Mouse (Mus musculus): ENCODE measurements around the gene Fmn2.
A peak's percentile ranks its signal among the peaks of the same experiment; 100 is the strongest.

The Fmn2 gene

DNA sequence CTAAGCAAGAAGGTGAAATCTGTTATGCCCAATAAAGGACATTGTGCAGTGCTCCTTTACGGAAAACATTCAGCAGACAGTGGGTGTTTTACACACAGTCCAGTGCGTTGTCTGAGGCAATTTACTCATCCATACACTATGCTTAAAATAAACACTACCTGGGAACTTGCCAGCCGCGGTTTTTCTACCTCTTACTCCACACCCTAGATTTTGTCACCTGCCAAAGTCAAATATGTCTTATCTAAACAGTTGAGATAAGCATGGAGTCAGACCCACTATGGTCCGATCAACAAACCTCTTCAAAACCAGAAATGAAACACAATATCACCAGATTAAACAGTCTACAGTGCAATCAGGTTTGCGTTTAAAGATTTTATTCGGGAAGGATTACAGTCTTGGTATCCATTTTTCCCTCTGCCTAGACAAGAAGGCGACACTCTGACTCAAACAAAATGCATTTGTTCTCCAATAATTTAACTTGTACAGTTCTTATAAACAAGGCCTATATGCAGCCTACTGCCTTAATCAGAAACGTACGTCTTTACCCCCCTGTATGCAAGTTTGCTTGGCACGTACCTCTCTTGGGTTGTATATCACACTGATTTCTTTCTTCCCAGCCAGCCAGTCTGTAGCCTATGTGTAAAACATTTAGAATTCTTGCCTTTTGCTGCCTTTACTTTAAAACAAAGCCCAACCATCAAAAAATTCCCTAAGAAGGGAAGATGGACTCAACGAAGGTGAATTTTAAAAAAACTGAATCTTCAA is 158.0 kb downstream of the Fmn2 start:
- no peak for DNase-seq (ENCODE audit: low read depth, low spot score)

DNA sequence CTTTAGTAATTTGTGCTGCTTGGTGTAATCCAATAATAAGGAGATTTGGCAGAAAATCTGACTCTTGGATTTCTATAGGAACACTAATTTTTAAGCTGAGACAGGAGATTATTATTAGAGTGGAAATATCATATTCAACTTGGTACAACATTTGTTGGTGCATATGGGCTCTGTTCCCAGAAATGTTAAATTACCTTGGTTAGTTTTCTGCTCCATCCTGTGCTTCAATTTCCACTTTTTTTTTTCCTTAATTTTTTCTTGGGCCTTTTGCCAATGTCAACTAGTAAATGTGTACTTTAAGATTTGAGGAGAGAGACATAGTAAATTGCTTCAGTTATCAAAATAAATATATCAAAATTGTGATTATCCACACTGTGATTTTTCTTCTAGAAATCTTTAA is 163.5 kb downstream of the Fmn2 start:
- DNase-seq (ENCODE audit: low read depth, low spot score) = no peak

DNA sequence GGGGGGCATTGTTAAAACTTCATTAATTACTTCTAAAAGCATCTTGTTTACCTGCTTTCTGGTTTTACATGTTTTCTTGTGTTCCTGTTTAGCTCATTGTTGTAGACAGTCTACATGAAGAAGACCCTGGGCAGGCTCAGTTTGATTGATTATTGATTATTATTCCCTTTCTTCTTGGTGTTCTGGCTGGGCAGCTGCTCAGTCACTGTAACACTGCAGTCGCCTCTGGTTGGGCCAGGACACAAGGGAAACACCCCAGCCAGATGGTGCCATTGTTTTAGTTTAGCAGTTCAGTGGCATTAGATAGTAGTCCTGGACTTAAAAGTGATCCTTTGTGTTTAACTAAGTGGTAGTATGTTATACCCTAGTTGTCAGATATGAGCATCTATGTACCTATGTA is 167.5 kb downstream of the Fmn2 start:
- no peak for DNase-seq (ENCODE audit: low read depth, low spot score)

DNA sequence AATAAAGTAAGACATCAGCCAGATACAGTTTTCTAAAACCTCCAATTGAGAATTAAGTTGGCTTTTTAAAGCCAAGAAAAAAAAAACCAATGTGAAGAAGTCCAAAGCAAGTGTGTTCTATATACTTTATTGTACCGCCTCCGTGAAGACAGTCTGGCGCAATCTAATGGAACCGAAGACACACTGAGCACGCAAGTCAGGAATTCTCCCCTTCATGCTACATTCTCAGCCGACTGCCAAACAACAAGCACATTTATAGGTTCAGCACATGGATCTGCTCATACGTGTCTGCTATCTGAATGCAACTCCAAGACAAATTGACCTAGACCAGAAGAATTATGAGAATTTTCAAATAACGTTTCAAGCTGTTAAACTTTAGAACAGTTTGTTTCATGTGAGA is 169.2 kb downstream of the Fmn2 start:
- no peak for DNase-seq (ENCODE audit: low read depth, low spot score)

DNA sequence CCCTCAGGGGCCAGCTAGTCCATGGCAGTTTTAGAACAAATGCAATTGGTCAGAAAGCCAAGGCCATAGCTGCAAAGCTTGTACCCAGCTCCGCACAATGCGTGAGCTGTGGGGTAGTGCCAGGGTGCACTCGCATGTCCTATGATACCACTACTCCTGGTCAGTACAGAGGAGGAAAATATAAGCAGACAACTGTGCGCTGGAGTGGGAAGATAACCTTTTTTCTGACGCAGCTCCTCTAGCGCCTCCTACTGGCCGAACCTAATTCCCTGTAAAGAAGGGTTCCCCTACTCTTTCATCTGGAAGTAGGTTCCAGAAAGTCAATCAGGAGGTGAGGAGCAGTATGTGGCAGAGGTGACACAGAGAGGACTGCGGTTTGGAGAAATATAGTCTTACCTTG is 173.0 kb downstream of the Fmn2 start:
- DNase-seq (ENCODE audit: low read depth, low spot score) = peak; percentile 6

DNA sequence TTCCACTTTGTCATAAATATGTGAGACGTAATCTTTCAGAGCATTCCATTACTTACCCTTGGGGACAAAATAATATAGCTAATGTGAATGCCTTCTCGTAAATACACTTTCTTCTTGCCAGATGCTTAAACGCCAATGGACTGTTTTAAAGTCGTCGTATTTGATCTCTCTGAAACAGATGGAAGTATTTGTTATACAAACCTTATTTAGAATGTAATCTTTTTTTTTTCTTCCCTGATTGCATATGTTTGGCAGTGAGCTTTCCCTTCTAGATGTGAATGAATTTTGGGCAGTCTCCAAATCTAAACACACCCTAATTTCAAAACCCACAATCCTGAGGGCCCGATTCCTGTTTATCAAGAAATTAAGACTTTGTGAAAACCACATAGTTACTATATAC is 173.7 kb downstream of the Fmn2 start:
- DNase-seq (ENCODE audit: low read depth, low spot score) = no peak

DNA sequence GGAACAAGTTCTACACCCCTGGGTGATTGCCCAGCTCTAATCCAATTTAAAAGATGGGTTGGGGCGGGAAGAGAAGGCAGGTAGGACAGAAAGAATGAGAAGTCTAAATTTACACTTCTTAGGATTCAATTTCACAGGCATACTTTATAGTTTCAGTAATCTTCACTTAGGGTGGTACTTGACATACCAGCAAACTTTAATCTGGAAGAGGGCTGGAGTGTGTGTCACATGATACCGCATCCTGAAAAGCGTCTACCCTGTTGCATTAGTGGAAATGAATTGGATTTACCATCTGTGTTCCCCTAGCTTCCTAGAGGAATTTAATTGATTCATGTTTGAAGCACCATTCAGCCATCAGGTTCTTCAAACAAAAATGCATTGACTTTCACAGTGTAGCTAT is 174.6 kb downstream of the Fmn2 start:
- no peak for DNase-seq (ENCODE audit: low read depth, low spot score)

DNA sequence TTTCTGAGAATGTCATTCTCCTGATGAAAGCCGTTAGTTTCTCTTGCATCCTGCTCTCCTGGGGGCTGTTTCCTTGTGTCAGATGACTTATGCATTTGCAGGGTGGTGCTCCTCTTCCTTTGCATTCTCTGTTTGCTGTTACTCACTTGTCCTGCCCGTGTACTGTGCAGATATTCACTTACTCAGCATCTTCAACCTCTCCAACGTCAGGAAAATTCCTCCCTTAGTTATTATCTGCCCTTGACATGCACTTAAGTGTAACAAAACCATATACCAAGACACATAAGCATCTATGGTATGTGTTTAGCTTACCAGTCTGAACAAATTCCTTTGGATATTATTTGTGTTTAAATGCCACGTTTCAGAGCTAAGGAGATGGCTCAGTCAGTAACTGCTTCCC is 175.6 kb downstream of the Fmn2 start:
- DNase-seq (ENCODE audit: low read depth, low spot score) = no peak

DNA sequence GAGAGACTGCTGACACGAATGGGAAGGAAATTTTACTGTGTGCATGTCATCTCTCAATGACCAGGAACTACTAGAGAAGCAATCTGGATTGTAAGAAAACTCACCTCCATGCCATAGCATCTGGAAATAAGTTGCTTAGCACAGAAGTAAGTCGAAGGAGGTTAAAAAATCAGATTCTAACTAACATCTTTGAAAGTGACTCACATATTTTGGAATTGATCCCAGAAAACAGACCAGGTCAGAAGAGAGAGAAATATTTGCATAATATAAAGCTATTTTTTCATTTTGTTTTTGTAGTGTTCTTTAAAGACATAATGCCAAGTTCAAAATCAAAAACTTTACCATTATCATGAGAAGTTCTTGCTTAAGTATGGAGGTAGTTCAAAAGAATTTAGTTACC is 187.7 kb downstream of the Fmn2 start:
- DNase-seq (ENCODE audit: low read depth, low spot score) = no peak

DNA sequence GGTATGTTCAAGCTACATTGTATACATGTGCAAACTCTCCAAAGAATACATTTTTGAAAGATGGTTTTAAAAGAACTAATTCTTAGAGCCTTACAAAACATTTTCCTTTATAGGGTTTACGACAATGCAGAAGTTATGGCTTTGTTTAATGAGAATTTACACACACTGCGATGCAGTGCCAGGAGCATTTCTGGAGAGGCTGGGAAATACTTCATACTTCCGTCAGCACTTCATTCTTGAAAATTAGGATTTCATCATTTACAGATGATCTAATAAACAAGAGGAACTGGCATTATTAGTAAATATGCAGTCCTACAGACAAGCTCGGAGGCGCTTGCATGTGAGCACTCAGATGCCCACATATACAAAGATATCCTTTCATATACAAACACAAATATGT is 199.2 kb downstream of the Fmn2 start:
- no peak for DNase-seq (ENCODE audit: low read depth, low spot score)

DNA sequence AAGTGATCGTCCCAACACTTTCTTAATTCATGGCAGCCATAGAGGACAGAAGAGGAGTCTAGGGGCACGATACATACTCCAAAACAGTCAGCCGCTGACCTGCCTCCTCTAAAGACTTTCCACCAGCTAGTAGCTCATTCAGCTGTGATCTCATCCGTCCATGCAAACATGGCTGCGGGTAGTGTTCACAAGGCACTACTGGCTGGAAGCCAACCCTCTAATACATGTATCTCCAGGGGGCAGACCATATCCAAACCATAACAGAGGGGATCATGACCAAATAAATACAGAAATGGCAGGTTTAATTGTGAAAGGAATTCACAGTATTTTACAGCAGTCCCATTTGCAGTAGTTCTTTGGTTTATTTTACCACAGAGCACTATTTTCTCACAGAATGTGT is 200.2 kb downstream of the Fmn2 start:
- DNase-seq (ENCODE audit: low read depth, low spot score) = no peak

DNA sequence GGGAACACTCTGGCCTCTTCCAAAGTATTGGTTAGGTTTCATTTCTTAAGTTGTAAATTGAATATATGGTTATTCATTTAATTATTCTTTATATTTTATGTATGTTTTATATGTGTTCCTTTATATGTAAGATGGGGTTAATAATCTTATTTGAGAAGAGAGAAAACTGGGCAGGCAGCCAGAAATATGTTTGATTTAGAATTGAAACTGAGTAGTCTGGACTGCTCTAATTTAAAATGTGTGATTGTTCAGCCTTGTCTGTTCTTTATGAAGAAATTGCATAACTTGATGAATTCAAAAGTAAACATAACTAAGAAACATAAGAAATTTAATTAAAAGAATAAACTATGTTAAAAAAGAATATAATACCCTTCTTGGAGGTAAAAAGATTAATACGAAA is 202.3 kb downstream of the Fmn2 start:
- no peak for DNase-seq (ENCODE audit: low read depth, low spot score)

DNA sequence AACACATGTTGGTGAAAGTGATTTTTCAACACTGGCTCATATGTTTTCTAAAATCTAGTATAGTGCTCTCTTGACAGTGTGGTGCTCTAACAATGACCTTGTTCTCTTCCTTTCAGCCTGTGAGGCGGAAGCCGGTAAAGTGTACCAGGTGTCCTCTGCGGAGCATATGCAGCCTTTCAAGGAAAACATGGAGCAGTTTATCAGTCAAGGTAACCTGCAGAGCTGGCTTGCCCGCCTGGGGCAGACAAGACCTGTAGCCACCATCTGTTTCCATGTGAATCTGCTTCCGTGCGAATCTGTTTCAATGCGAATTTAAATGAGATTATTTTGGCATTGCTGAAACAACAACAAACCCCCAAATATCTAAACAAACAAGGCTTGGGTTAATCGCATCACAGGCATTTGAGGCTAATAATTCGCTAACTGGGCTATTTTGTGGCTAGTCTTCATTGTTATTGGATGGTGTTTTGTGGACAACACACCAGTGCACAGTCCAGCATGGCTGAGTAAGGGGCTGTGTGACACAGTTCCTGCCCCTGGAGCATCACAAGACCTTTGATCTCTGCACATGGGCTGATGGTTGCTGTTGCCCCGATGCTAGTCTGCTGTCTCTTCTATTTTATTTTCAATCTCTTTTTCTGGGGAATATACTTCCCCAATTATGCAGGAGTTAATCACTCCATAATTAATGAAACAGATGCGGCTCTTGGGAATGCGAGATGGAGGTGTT is 218.3 kb downstream of the Fmn2 start:
- no peak for DNase-seq (ENCODE audit: low read depth, low spot score)

DNA sequence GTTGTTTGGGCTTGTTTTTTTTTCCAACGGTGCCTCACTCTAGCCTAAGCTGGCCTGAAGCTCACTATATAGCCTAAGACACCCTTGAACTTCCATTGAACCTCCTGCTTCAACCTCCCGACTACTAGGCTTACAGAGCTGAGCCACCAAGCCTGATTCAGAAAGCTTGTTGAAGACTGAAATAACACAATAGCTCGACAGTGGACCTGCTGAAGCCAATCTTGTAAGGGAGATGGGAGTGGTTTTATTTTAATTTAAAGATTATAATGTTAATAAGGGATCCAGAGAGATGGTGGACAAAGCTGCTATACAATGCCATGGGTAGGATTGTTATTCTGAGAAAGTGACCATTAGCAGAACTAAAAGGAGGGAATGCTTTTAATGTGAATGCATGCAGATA is 227.1 kb downstream of the Fmn2 start:
- no peak for DNase-seq (ENCODE audit: low read depth, low spot score)

DNA sequence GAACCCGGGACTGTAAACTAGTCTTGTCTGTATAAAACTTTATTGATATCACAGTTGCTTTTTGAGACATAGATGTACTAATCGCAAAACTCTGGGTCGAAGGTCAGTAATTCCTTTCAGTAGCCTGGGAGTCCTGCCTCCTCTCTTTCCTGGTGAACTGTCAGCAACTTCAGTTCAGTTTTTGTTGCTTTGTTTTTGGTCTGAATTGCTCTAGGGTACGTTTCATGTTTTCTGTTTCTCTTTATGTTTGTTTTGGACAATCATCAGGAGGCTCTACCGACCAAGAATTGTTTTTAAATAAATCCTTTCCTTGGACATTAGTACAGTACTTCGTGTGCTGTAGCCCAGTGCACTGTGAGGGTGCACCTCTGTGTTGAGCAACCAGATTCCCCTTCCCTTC is 231.1 kb downstream of the Fmn2 start:
- no peak for DNase-seq (ENCODE audit: low read depth, low spot score)

DNA sequence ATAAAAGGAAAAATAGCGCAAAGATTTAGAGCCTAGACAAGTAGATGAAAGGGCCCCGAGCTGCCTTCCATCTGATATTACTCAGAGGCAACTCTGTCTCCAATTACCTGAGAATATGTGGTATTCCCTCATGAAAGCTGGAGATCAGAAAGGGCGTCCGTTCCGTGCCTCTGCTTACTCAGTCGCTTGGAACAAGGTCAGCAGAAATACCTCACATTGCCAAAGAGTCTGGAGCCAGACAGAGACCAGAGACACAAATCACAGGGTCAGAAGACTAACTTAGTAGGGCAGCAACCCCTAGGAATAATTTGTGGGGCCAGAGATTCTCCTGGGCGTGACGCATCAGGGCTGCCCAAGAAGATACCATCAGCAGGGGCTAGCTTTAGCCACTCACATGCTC is 237.3 kb downstream of the Fmn2 start:
- DNase-seq (ENCODE audit: low read depth, low spot score) = no peak

DNA sequence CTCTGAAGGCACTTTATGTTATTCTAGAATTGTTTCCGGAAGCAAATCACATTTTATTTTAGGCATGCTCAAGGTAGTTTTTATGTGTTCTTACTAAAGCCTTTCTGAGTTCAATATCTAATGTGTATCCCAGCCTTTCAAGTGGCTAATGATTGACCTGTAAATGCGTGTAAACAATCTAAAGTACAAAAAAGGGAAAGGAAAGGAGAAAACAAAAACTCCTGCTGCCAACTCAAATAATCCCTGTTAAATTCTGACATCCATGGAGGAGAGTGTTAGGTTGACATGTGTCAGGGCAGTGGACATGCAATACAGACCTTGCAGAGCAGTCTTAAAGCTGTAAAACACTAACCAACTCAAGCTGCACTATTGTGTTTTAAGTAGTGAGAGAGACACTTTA is 241.0 kb downstream of the Fmn2 start:
- DNase-seq (ENCODE audit: low read depth, low spot score) = no peak

DNA sequence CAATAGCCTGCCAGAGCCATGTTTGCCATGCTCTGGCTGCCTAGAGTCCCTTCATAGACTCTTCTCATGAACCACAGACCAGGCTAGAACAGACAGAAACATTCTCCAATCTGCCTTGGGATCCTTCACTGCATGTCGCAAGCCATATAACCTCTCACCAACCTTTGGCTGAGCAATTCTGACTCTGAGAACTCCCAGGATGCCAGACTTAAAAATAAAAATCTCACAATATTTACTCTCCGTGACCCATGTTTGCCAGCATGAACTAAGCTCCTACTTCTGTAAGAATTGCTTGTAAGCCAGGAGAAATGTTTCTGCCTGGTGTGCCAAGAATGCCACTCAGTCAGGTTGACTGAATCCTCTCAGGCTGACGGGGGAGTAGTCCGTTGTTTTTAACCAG is 246.9 kb downstream of the Fmn2 start:
- no peak for DNase-seq (ENCODE audit: low read depth, low spot score)

DNA sequence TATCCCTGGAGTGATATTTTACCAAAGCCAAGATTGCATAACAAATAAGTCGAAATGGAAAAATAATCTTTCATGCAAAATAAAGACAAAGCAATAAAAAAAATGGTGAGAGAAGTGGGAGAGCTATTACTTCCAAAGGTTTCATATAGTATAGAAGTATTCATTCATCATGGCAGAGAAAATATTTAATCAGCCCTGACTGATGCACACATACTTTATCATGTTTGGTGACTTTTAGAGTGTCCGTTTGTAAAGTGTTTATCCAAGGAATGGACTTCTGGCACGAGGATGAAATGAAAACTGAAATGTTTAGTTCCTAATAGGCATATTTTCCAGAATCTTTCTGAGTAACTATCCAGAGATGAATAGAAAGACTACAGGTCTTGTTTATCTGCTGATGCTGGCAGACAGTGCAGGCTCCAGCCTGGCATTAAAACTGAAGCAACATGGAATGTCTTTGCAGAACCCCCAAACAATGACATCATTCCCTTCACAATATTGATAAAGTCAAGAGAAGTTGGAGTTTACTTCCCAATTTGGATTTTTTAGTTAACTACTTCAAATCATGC is 249.4 kb downstream of the Fmn2 start:
- DNase-seq (ENCODE audit: low read depth, low spot score) = no peak

DNA sequence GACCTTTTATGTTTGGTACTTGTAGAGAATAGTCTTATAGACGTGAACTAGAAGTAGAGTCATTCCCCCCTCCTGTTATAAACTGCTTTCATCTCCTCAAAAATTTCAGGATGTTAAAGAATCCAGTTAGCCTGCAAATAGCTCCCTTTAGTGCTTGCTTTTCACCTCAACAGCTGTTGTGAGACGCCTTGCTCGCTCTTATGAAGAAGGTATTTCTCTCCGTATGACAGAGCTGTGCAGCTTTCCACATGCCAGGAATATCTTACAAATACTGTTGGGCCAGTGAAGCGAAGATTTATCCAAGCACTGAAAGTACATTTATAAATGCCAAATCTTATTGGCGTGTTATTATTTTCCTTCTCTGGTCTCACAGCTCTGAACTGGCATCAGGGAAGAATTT is 257.7 kb downstream of the Fmn2 start:
- no peak for DNase-seq (ENCODE audit: low read depth, low spot score)

DNA sequence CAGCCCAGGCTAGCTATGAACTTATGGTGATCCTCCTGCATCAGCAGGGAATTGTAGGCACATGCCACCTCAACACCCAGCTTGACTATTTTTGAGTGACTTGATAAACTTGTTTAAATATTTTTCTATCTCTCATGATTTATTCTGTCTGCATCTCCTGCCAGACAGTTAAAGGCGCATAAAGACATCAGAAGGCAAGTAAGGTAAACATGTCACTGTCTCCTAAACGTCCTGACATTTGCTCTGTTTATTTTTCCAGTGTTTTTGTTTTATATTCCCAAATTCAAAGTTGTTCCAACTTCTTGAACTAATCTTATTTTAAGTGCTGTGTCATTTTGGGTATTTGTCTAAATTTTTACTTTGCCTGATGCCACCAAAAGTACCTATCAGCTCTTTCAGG is 264.1 kb downstream of the Fmn2 start:
- DNase-seq (ENCODE audit: low read depth, low spot score) = no peak

DNA sequence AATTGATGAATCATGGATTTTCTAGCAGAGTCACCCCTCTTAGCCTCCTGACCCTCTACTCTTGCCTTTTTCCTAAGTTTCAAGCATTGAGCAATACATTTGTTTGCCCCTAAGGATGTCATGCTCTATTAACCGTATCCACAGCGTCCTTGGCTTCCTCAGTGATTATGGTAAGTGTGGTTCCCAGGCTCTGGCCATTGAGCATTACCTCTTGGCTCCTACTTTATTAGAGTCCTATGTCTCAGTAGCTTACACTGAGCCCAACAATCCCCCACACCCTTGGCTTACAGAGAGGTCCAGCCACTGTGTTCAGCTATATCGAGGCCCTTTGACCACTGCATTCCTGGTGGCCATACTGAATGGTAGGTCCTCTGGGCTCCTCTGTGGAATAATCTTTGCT is 265.2 kb downstream of the Fmn2 start:
- no peak for DNase-seq (ENCODE audit: low read depth, low spot score)

DNA sequence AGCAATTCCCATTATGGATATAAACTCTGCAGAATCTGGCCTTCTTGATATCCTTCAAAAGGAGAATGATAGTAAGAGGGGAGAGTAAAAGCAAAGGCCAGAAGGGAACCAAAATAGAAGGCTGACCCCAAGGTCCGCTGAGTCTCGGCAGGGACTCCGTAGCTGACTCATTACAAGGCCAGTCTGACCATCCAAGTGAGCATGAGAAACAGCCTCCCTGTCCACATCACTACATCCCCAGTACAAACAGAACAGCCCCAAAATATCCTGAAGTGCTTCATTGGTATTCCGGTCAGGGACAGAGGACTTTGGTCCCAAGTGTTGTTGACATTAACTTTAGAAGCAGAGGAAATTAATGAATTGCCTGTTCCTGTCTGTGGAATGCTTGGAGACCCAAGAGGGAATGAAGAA is 270.3 kb downstream of the Fmn2 start:
- no peak for DNase-seq (ENCODE audit: low read depth, low spot score)

Measured in c-Kit-negative CD71-positive TER-119-positive erythroid progenitor cells, embryonic 14.5 days (primary cell).